Mouse (Mus musculus) lung, postnatal 14 days (tissue): Measurements from ENCODE around the gene C9orf72.
"Not testable (repeated sequence)": the region's sequence is repeated elsewhere in the genome, so short reads cannot be mapped to it uniquely, and the experiment has no call there.

Experiments
- DNase-seq: peaks from one replicate; pipeline ENCODE4 v3.0.0; 2021

Gene C9orf72

GRCm38 (mm10) chr4:35225734-35226495 lies at the start of gene C9orf72:
TSS of gene C9orf72 (minus strand) at chr4:35226175.
- peak; percentile 97 for DNase-seq

- no peak for DNase-seq
These were observed 33.0 kb upstream of the C9orf72 start for GRCm38 (mm10) chr4:35259006-35259405.

GRCm38 (mm10) chr4:35244023-35244422 lies 18.0 kb upstream of the C9orf72 start:
- DNase-seq: no peak

GRCm38 (mm10) chr4:35241735-35242134 lies 15.8 kb upstream of the C9orf72 start:
- no peak for DNase-seq

- no peak for DNase-seq
These were observed 12.7 kb upstream of the C9orf72 start for GRCm38 (mm10) chr4:35238696-35239095.

- not testable (repeated sequence) for DNase-seq
These were observed 12.3 kb upstream of the C9orf72 start for GRCm38 (mm10) chr4:35238240-35238639.

- no peak for DNase-seq
These were observed 10.3 kb upstream of the C9orf72 start for GRCm38 (mm10) chr4:35236313-35236712.

GRCm38 (mm10) chr4:35228260-35228659 lies 2.3 kb upstream of the C9orf72 start:
- no peak for DNase-seq

- no peak for DNase-seq
These were observed 569 bp upstream of the C9orf72 start for GRCm38 (mm10) chr4:35226496-35226992.

- DNase-seq: peak; percentile 35
These were observed 738 bp downstream of the C9orf72 start for GRCm38 (mm10) chr4:35225141-35225733.

GRCm38 (mm10) chr4:35224101-35224500 lies 1.9 kb downstream of the C9orf72 start:
- DNase-seq: no peak

- no peak for DNase-seq
These were observed 2.5 kb downstream of the C9orf72 start for GRCm38 (mm10) chr4:35223376-35223988.

GRCm38 (mm10) chr4:35221903-35222302 lies 4.1 kb downstream of the C9orf72 start:
- DNase-seq: peak; percentile 4

GRCm38 (mm10) chr4:35221131-35221530 lies 4.8 kb downstream of the C9orf72 start:
- DNase-seq: no peak

- DNase-seq: no peak
These were observed 5.8 kb downstream of the C9orf72 start for GRCm38 (mm10) chr4:35220108-35220731.

GRCm38 (mm10) chr4:35204659-35205058 lies 21.3 kb downstream of the C9orf72 start:
- DNase-seq: no peak

GRCm38 (mm10) chr4:35203724-35204123 lies 22.3 kb downstream of the C9orf72 start:
- no peak for DNase-seq

- no peak for DNase-seq
These were observed 24.3 kb downstream of the C9orf72 start for GRCm38 (mm10) chr4:35201700-35202099.

- DNase-seq: no peak
These were observed 33.2 kb downstream of the C9orf72 start for GRCm38 (mm10) chr4:35192725-35193124.

- no peak for DNase-seq
These were observed 36.2 kb downstream of the C9orf72 start for GRCm38 (mm10) chr4:35189794-35190193.

GRCm38 (mm10) chr4:35187617-35188326 lies 38.2 kb downstream of the C9orf72 start:
- DNase-seq: no peak

GRCm38 (mm10) chr4:35177926-35178645 lies 47.9 kb downstream of the C9orf72 start:
- no peak for DNase-seq
